Mouse (Mus musculus) liver, adult 2 months (tissue): Measurements from ENCODE around the gene Rilpl1.

Experiments
- CTCF ChIP-seq: fragments of 200-500 bp; IDR thresholded peaks from 2 replicates; pipeline ENCODE4 v1.5.1; 2011; ENCODE audit warnings: low read depth, low read length, control low read depth
- POLR2A ChIP-seq: fragments of 200-500 bp; IDR thresholded peaks from 2 replicates; pipeline ENCODE4 v1.6.1; 2011; ENCODE audit warnings: low read length, control low read depth; ENCODE audit not compliant: insufficient read depth; ENCODE audit errors: extremely low read depth

DNA sequence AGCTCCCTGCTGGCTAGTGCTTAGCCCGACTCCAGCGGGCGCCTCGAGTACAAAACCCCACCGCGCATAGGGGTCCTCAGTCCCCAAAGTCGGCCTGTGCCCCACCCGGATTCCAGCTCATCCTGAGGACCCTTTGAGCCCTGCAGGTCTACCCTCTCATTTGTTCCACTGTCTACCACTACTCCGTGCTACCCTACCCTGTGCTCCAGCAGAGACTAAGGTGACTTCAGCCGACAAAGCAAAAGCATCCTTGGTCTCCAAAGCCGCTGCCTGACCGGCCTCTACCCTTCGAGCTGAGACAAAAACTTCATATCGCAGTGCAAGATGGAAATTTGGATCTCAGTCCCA lies 366 bp upstream of the Rilpl1 start:
- no peak for TF ChIP-seq POLR2A
- TF ChIP-seq CTCF, result no peak
